Mouse (Mus musculus): Measurements from ENCODE around the gene Psg25. TPM values are rescaled to one million over a fixed set of nuclear protein-coding genes. Genes with fewer than 3 reads are reported as not detected.
"Not testable (repeated sequence)": the region's sequence is repeated elsewhere in the genome, so short reads cannot be mapped to it uniquely, and the experiment has no call there.

Gene Psg25
- not detected for total RNA-seq (2021)
- long read RNA-seq, result 0 reads

DNA sequence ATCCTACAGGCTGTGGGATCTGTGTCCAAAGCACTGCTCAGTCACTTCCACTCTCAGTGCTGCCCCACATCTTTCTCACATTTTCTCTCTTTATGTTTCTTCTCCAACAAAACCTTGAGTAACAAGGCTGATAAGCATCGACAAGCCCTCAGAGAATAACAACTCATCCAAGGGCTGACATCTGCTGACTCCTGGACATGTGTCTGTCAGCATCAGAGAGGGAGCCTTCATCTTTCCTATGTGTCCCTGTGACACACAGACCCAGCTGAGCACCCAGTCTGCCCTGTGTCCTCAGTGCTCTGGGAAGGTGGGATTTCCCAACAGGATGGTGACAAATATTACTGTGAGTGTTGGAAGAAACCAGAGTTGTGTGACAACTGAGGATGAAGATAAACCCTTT, at the start of gene Psg25:
Psg25 (minus strand) TSS at position 101 of the 400 bp plus-strand sequence.
- no peak for DNase-seq (ENCODE audit: low spot score in 2 of 2)

DNA sequence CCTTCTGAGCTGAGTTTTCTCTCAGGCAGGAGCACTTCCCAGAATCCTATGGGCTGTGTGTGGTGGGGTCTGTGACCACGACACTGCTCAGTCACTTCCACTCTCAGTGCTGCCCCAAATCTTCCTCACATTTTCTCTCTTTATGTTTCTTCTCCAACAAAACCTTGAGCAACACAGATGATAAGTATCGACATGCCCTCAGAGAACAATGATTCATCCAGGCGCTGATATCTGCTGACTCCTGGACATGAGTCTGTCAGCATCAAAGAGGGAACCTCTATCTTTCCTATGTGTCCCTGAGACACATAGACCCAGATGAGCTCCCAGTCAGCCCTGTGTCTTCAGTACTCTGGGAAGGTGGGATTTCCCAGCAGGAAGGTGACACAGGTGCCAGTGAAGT, 35.1 kb upstream of the Psg25 start, which contains the start of gene Psg27:
Psg27 (minus strand) TSS at position 101 of the 400 bp plus-strand sequence.
- DNase-seq (ENCODE audit: low spot score in 2 of 2), result no peak

DNA sequence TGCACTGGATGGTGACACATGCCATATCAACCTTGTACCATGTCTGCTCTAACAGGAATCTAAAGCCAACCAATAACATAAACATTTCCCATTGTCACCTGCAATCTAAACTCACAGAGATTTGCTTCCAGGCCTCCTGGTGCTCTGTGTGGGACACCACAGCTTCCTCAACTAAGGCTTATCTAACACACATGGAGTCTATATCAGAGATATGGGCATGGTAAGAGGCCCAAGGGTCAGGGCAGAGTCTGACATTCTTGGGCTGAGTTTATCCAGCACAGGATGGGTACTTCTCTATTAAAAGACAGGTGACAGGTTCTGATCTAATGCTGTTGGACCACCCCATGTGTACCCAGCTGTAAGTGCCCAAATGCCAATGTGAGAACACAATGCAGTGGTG, 27.8 kb upstream of the Psg25 start:
- DNase-seq (ENCODE audit: low spot score in 2 of 2), result no peak

DNA sequence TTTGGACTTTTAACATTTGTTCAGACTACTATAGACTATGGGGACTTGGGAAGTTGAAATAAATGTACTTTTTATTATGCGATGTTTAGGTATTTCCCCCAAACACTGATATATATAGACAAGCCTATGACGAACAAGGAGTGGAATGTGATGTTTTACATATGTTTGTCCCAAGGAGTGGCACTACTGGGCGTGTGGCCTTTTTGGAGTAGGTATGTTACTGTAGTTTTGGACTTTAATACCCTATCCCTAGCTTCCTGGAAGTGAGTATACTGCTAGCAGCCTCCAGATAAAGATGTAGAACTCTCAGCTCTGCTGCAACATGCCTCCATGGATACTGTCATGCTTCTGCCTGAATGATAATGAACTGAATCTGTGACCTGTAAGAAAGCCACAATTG, 23.7 kb upstream of the Psg25 start:
- DNase-seq (ENCODE audit: low spot score in 2 of 2), result not testable (repeated sequence)

DNA sequence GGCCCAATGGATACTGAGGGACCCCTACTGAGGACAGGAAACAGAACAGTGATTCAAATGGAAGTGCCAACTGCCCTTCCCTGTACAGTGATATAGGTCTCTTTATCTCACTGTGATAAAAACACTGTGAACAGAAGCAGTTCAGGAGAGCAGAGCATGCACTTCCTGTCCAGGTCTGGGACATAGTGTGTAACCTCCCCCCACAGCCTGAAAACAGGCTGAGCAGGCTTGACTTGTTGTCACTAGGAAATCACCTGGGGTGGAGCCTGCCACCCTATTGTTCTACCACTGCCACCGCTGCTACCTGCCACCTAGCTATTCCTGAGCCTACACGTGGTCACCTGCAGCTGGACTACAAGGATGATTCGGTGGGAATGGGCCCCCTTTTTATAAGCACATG, 1.4 kb upstream of the Psg25 start:
- DNase-seq (ENCODE audit: low spot score in 2 of 2), result no peak

DNA sequence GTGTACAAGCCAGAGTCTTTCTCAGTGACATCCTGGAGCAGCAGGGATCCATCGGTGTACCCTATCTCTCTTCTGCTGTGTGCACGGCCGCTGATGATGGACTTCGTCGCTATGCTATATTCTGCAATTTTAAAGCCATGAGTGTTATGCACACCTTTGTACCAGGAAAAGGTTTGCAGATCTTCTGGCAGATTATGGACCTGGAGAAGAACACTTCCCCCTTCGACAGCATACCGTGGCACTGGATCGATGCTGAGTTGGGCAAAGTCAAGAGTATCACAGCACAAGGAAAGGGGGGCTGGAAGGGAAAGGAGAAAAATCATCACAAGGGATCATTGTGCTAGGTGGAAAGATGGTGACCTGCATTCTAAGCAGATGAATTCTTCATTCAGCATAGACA, 7.4 kb downstream of the Psg25 start:
- no peak for DNase-seq (ENCODE audit: low spot score in 2 of 2)

DNA sequence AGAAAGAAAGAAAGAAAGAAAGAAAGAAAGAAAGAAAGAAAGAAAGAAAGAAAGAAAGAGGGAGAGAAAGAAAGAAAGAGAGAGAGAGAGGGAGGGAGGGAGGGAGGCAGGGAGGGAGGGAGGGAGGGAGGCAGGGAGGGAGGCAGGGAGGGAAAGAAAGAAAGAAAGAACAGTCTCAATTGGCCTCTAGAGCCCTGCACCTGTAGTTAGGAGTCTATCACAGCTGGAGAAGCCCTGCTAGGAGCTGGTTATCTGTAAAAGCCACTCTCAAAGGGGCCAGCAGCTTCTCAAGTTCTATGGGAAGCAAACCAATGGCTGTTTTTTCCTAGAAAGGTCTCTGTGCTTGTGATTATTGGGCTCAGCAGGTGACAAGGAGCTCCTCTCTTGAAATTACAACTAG, 19.2 kb downstream of the Psg25 start:
- not testable (repeated sequence) for DNase-seq (ENCODE audit: low spot score in 2 of 2)

DNA sequence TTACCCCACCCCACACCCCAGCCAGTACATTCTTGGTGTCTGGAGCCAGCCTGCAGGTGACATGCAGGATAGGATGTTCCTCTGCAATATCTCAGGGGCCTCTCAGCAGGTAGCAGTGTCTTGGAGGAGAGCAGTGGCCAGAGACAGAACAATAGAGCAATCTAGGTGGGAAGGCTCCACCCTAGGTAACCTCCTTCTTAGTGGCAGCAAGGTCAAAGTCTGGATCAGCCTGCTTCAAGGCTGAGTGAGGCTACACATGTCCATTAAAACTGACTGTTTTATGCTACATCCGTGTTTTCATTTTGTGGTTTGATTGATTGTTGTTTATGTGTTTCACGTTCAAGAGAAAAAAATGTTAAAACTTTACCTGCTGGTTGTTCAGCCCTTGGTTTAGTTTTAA, 19.7 kb downstream of the Psg25 start:
- not testable (repeated sequence) for DNase-seq (ENCODE audit: low spot score in 2 of 2)

DNA sequence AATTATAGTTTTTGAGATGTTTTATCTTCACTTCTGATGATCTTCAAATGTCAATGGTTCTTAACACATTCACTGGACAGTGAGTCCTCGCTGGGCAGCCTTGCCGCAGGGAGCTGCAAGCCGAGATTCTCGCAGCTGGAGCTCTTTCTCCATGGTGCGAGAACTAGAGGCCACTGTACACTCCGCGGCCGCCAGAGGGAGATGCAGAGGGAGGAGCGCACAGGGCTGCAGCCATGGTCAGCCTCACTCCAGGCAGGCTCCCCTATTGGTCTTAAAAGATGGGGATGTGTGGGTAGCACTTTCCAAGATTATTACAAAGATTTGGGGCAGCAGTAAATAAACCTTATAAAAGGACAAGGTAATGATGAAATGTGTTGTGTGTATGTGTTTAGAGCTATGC, 20.6 kb downstream of the Psg25 start:
- DNase-seq (ENCODE audit: low spot score in 2 of 2), result no peak

DNA sequence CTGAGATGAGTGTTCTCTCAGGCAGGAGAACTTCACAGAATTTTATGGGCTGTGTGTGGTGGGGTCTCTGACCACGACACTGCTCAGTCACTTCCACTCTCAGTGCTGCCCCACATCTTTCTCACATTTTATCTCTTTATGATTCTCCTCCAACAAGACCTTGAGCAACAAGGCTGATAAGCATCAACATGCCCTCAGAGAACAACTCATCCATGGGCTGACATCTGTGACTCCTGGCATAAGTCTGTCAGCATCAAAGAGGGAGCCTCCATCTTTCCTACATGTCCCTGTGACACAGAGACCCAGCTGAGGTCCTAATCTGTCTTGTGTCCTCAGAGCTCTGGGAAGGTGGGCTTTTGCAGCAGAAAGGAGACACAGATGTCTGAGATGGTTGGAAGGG, 48.0 kb downstream of the Psg25 start, which contains the start of gene Psg26:
Psg26 (minus strand) TSS at position 101 of the 400 bp plus-strand sequence.
- DNase-seq (ENCODE audit: low spot score in 2 of 2), result no peak

Other genes with a start within 250 kb of the Psg25 start
- not detected for gene Psg18, start 177.3 kb downstream of the Psg25 start, total RNA-seq (2021)
- gene Psg28, start 100.2 kb downstream of the Psg25 start, total RNA-seq (2021), result not detected
- gene Psg26, start 48.1 kb downstream of the Psg25 start, total RNA-seq (2021), result not detected
- not detected for gene Psg27, start 35.0 kb upstream of the Psg25 start, total RNA-seq (2021)
- gene Psg23, start 84.2 kb upstream of the Psg25 start, total RNA-seq (2021), result not detected
- gene Psg21, start 124.5 kb upstream of the Psg25 start, total RNA-seq (2021), result not detected
- not detected for gene Psg20, start 153.9 kb upstream of the Psg25 start, total RNA-seq (2021)
- not detected for gene Psg22, start 185.8 kb upstream of the Psg25 start, total RNA-seq (2021)

Data from layer of hippocampus, adult 18-20 months (tissue).